Mouse (Mus musculus): ENCODE results near the gene Iqce.

Gene Iqce

GRCm38 (mm10) chr5:140637989-140638388, 64.2 kb downstream of the Iqce start:
- no peak for DNase-seq (ENCODE audit: low spot score)

GRCm38 (mm10) chr5:140637058-140637410, 65.1 kb downstream of the Iqce start:
- no peak for DNase-seq (ENCODE audit: low spot score)

GRCm38 (mm10) chr5:140636316-140637057, 65.7 kb downstream of the Iqce start:
- no peak for DNase-seq (ENCODE audit: low spot score)

GRCm38 (mm10) chr5:140634798-140635722, 67.1 kb downstream of the Iqce start:
- no peak for DNase-seq (ENCODE audit: low spot score)

- no peak for DNase-seq (ENCODE audit: low spot score)
Observed at GRCm38 (mm10) chr5:140633432-140633831, 68.7 kb downstream of the Iqce start.

GRCm38 (mm10) chr5:140628995-140629394, 73.2 kb downstream of the Iqce start:
- DNase-seq (ENCODE audit: low spot score), result no peak

- no peak for DNase-seq (ENCODE audit: low spot score)
Observed at GRCm38 (mm10) chr5:140627580-140627979, 74.6 kb downstream of the Iqce start.

GRCm38 (mm10) chr5:140624961-140625360, 77.2 kb downstream of the Iqce start:
- no peak for DNase-seq (ENCODE audit: low spot score)

GRCm38 (mm10) chr5:140624238-140624637, 77.9 kb downstream of the Iqce start:
- DNase-seq (ENCODE audit: low spot score), result no peak

GRCm38 (mm10) chr5:140623791-140624190, 78.4 kb downstream of the Iqce start:
- no peak for DNase-seq (ENCODE audit: low spot score)

GRCm38 (mm10) chr5:140622978-140623670, 79.1 kb downstream of the Iqce start:
- no peak for DNase-seq (ENCODE audit: low spot score)

GRCm38 (mm10) chr5:140621517-140621916, 80.7 kb downstream of the Iqce start:
- DNase-seq (ENCODE audit: low spot score), result no peak

- DNase-seq (ENCODE audit: low spot score), result no peak
Observed at GRCm38 (mm10) chr5:140621092-140621491, 81.1 kb downstream of the Iqce start.

- DNase-seq (ENCODE audit: low spot score), result no peak
Observed at GRCm38 (mm10) chr5:140619895-140620736, 82.1 kb downstream of the Iqce start.

GRCm38 (mm10) chr5:140619151-140619771, 82.9 kb downstream of the Iqce start:
- no peak for DNase-seq (ENCODE audit: low spot score)

- no peak for DNase-seq (ENCODE audit: low spot score)
Observed at GRCm38 (mm10) chr5:140617714-140618113, 84.5 kb downstream of the Iqce start.

- DNase-seq (ENCODE audit: low spot score), result no peak
Observed at GRCm38 (mm10) chr5:140616691-140617090, 85.5 kb downstream of the Iqce start.

- no peak for DNase-seq (ENCODE audit: low spot score)
Observed at GRCm38 (mm10) chr5:140616110-140616503, 86.1 kb downstream of the Iqce start.

- no peak for DNase-seq (ENCODE audit: low spot score)
Observed at GRCm38 (mm10) chr5:140615321-140616109, 86.7 kb downstream of the Iqce start.

GRCm38 (mm10) chr5:140614837-140615236, 87.3 kb downstream of the Iqce start:
- no peak for DNase-seq (ENCODE audit: low spot score)

Measured in ovary, adult 18-20 months (tissue).